Mouse (Mus musculus) limb, embryonic 13.5 days (tissue): ENCODE results near the gene Nfya. TPM values are rescaled to one million over a fixed set of nuclear protein-coding genes. Genes with fewer than 3 reads are reported as not detected.

Source experiments
- ATAC-seq: fragments of 200-750 bp; cut with Nextera tagmentation; 2 replicates; pipeline ENCODE4 v1.8.0; 2017; ENCODE audit warnings: low read depth, moderate number of reproducible peaks, moderate TSS enrichment; ENCODE audit not compliant: low FRiP score
- H3K27ac ChIP-seq: fragments of 300-500 bp; sonication (generic); 2 replicates; pipeline ENCODE4 v1.5.1; 2015; ENCODE audit warnings: inconsistent platforms, mild to moderate bottlenecking, moderate library complexity
- H3K27me3 ChIP-seq: fragments of 300-500 bp; sonication (generic); 2 replicates; pipeline ENCODE4 v1.6.1; 2015; ENCODE audit warnings: mild to moderate bottlenecking, inconsistent platforms
- H3K36me3 ChIP-seq: fragments of 300-500 bp; sonication (generic); 2 replicates; pipeline ENCODE4 v1.6.1; 2015; ENCODE audit warnings: inconsistent platforms, mild to moderate bottlenecking, moderate library complexity
- H3K4me1 ChIP-seq: fragments of 300-500 bp; sonication (generic); 2 replicates; pipeline ENCODE4 v1.6.1; 2015; ENCODE audit warnings: inconsistent platforms
- H3K4me2 ChIP-seq: fragments of 300-500 bp; sonication (generic); replicated peaks from 2 replicates; pipeline ENCODE4 v1.6.1; 2015; ENCODE audit warnings: inconsistent platforms, mild to moderate bottlenecking, moderate library complexity
- H3K4me3 ChIP-seq: fragments of 300-500 bp; sonication (generic); 2 replicates; pipeline ENCODE4 v1.5.1; 2015; ENCODE audit warnings: moderate library complexity, mild to moderate bottlenecking, inconsistent platforms
- H3K9ac ChIP-seq: fragments of 300-500 bp; sonication (generic); 2 replicates; pipeline ENCODE4 v1.6.1; 2015; ENCODE audit warnings: mild to moderate bottlenecking, inconsistent platforms
- H3K9me3 ChIP-seq: fragments of 300-500 bp; sonication (generic); 2 replicates; pipeline ENCODE4 v1.6.1; 2016; ENCODE audit warnings: inconsistent platforms
- WGBS: fragments of 180-500 bp; shearing (Covaris S2); methylation state at CpG from one replicate; pipeline ENCODE4 v1.1.7; 2015; 5-methylcytosine and 5-hydroxymethylcytosine counted together
- polyA plus RNA-seq: library from polyadenylated mRNA; unstranded; fragments of >200 nt; fragmentation: Nextera tagmentation; extraction: Ambion mirVana; gene quantifications from 2 replicates; pipeline ENCODE4 v1.2.1, GENCODE M21; 2015

The Nfya gene
- polyA plus RNA-seq: 16.7 and 17.2 TPM in 2 replicates

DNA sequence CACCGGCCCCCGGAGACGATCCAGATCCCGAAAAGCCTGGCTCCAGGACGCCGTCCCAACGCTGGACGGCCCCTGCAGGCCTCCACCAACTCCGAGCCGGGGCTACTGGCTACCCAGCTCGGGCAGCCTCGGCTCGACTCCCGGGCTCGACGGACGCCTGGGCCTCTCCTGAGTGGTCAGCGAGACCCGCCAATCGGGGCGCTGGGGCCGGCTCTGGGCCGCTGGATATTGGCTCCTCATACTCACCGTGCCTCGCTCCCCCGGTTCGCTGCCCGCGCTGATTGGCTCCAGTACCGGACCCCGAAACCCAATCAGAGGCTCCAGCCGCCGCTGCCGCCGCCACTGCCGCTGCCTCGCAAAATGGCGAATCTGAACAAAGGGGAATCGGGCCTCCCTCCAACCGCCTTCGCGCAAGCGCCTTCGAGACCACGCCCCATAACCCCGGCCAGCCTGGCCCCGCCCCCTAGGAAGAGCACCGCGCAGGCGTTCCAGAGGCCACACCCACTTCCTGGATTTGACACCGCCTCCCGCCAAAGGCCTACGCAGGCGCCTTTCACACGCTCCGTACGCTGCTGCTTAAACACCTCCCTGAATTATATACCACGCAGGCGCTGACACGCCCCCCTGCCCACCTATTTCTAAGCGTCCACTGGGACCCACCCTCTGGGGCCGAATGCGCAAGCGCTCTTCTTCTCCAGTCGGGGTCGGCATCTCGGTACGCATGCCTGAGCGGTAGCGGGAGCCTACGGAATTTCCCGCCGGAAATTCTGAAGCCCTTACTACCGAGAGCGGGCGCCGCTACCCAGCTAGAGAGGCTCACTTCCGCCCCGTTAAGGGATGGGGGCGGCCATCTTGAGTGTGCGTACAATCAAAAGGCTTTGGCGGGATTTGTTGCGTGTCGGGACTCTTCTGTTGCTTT lies at the start of gene Nfya, which contains the start of gene Oard1:
Gene Nfya (minus strand): TSS at position 527 of the 919 bp plus-strand sequence.
Gene Oard1 (plus strand): TSS at position 635 of the 919 bp plus-strand sequence.
- under 1% methylated on average over 83 of the region's 84 CpGs for whole genome bisulfite sequencing
- Histone ChIP-seq H3K4me3 (peak within 1 kb of the TSS; percentile 87), H3K27me3 (no peaks in the 10 kb centered on the region), H3K27ac (peak within 1 kb of the TSS; percentile 100), H3K9ac (peak within 1 kb of the TSS; percentile 99), H3K4me2 (peak within 1 kb of the TSS; percentile 82), H3K36me3 (peaks cover 21% of the 10 kb centered on the region), H3K9me3 (no peaks in the 10 kb centered on the region), H3K4me1 (peaks cover 31% of the 10 kb centered on the region)
- peak; percentile 97 for ATAC-seq

DNA sequence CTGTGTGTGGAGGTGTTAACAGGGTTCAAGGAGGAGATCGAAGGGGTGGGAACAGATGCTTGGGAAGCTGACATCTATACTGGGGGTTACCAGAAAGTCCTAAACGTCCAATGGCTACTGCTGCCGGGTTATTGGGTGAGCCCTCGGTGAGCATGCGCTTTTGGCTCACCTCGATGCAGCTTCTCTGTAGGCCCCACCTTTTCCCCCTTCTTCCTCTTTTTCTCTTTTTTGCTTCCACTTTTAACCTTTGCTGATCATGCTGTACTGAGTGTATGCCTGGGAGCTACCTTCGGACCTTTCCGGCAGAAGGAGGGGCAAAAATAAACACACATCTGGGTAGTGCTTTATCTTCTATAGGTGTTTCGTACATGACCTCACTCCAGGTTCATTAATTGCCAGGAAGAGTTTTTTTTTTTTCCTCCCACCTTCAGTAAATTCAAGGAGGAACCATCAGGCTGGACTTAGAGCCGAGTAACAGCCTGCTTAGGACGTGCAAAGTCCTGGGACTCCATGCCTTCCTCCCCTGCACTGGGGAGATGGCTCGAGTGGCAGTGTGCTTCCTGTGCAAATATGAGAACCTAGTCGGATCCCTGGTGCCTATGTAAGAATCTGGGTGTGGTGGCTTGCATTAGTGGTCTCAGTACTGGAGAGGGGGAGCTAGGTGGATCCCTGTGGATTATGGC lies 48.4 kb upstream of the Nfya start:
- ATAC-seq: no peak
- H3K4me1 ChIP-seq: no peaks in the 10 kb centered on the region
- H3K9ac ChIP-seq: no peak overlapping the region
- H3K27ac ChIP-seq: no peak overlapping the region
- WGBS: 72% methylated on average over 13 of the region's 13 CpGs
- no peaks in the 10 kb centered on the region for H3K9me3 ChIP-seq
- no peaks in the 10 kb centered on the region for H3K36me3 ChIP-seq
- no peak overlapping the region for H3K4me3 ChIP-seq
- H3K27me3 ChIP-seq: no peaks in the 10 kb centered on the region
- no peak overlapping the region for H3K4me2 ChIP-seq

DNA sequence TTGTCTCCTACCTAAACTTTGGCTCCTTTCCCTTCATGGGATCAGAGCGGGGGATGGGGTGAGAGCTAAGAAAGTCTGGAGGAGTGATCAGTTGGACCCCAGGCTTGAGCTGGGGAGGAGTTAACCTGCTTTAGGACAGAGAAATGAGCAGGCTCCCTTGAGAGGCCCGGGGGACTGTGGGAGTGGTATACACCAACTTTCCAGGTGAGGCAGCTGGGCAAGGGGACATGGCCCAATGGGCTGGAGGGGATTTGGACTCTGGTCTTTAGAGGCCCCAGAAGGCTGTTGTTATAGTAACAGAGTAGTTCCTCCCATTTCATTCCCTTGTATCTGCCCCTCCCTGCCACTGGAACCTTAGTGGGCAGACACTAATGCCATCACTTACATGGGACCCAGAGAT lies 46.2 kb upstream of the Nfya start:
- 89% methylated on average over 2 of the region's 2 CpGs for WGBS
- Histone ChIP-seq H3K9ac (no peak overlapping the region), H3K4me3 (no peak overlapping the region), H3K4me2 (no peak overlapping the region), H3K27ac (no peak overlapping the region), H3K9me3 (no peaks in the 10 kb centered on the region), H3K27me3 (no peaks in the 10 kb centered on the region), H3K36me3 (no peaks in the 10 kb centered on the region), H3K4me1 (no peaks in the 10 kb centered on the region)
- ATAC-seq: no peak

DNA sequence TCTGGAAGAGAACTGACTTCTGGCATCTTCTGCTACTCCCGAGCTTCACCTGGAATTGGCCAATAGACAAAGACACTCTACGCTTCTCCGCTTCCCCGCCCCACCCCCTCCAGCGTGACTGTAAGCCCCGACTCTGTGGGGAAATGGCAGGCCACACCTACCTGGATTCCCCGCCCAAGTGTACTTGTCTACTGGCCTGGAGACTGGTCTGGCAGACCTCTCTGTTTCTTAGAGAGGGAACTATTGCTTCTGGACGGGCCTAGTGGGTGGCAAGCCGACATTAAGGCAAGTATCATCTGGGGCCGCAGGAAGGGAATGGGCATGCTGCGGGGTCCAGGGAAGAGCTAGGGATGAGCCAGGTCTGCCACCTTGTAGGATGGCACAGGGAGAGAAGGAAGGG lies 45.0 kb upstream of the Nfya start, which contains the start of gene Unc5cl:
Gene Unc5cl (plus strand): TSS at position 214 of the 400 bp plus-strand sequence.
- 65% methylated on average over 11 of the region's 11 CpGs for WGBS
- no peak within 1 kb of the TSS for H3K4me3 ChIP-seq
- no peaks in the 10 kb centered on the region for H3K4me1 ChIP-seq
- H3K27me3 ChIP-seq: no peaks in the 10 kb centered on the region
- no peak within 1 kb of the TSS for H3K9ac ChIP-seq
- H3K9me3 ChIP-seq: no peaks in the 10 kb centered on the region
- H3K4me2 ChIP-seq: 0 out of 2 replicates have a peak within 1 kb of the TSS, but pooled peaks have one; percentile 12
- no peaks in the 10 kb centered on the region for H3K36me3 ChIP-seq
- H3K27ac ChIP-seq: no peak within 1 kb of the TSS
- no peak for ATAC-seq

DNA sequence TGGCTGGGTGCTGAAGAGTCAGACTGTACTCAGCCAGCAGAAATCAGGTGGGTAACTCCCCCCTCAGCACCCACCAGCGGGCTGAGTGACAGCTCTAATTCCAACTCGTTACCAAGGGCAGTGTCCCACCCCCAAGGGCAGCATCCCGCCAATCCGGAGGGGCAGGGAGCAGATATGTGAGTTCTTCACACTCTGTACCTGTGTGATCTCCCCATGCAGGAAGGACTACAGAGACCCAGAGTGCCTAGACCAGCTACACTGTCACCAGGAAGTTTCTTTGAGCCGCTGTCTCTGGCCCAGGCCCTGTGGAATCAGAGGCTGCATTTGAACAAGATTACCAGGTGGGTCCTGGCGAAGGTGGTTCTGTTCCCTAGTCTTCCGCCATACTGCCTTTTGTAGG lies 44.5 kb upstream of the Nfya start:
- Histone ChIP-seq H3K36me3 (no peaks in the 10 kb centered on the region), H3K9me3 (no peaks in the 10 kb centered on the region), H3K4me2 (no peak overlapping the region), H3K27me3 (no peaks in the 10 kb centered on the region), H3K27ac (no peak overlapping the region), H3K9ac (no peak overlapping the region), H3K4me1 (no peaks in the 10 kb centered on the region), H3K4me3 (no peak overlapping the region)
- WGBS: 50% methylated on average over 7 of the region's 7 CpGs
- no peak for ATAC-seq

DNA sequence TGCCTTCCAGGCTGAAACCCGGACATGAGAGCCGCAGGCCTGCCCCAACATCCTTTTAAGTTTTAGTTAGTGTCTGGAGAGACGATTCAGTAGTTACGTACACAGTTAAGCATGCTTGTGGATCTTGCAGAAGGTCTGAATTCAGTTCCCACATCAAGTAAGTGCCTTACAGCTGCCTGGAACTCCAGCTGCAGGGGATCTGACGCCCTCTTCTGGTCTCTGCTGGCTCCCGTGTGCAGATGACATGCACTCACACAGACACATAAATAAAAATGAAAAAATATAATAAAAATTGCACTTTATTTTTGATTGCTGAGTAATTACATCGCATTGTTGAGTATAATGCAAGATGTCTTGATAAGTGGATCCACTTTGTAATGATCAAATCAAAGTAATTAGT lies 43.8 kb upstream of the Nfya start:
- H3K4me1 ChIP-seq: no peaks in the 10 kb centered on the region
- H3K9ac ChIP-seq: no peak overlapping the region
- no peak overlapping the region for H3K27ac ChIP-seq
- no peaks in the 10 kb centered on the region for H3K27me3 ChIP-seq
- no peaks in the 10 kb centered on the region for H3K9me3 ChIP-seq
- ATAC-seq: no peak
- 66% methylated on average over 7 of the region's 7 CpGs for WGBS
- H3K4me3 ChIP-seq: no peak overlapping the region
- H3K4me2 ChIP-seq: no peak overlapping the region
- H3K36me3 ChIP-seq: no peaks in the 10 kb centered on the region

DNA sequence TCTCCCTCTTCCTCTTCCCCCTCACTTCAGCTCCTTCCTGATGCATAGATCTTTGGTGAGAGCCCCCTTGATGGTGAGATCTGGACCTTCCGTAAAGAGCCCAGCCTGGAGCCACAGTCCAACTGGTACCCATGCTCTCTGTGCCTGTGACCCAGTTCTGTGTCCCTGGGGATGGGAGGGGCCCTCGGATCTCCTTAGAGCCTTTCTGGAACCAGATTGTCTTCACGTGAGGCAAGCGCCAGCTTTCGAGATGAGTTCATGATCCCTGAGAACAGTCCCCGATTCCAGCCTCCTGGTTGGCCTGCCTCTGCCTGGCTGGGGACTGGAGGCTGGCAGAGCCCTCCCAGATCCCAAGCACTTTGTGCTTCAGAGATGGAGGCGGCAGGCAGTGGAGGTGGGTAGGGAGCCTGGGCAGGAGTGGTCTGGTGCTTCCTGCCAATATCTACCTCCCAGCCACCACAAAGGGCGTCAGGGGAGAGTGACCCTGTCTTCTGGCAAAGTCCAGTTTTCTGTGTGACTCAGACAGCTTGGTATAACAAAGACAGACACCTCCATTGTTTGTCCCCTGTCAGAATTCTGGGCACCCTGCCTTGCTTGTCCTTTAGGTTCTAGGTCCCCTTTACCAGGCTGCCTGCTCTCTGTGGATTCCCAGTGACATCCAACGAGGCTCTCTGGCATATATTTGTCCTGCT lies 42.2 kb upstream of the Nfya start:
- Histone ChIP-seq H3K4me1 (no peaks in the 10 kb centered on the region), H3K27ac (no peak overlapping the region), H3K27me3 (no peaks in the 10 kb centered on the region), H3K4me2 (no peak overlapping the region), H3K4me3 (no peak overlapping the region), H3K9ac (no peak overlapping the region), H3K9me3 (no peaks in the 10 kb centered on the region), H3K36me3 (no peaks in the 10 kb centered on the region)
- 65% methylated on average over 9 of the region's 9 CpGs for whole genome bisulfite sequencing
- ATAC-seq: no peak

DNA sequence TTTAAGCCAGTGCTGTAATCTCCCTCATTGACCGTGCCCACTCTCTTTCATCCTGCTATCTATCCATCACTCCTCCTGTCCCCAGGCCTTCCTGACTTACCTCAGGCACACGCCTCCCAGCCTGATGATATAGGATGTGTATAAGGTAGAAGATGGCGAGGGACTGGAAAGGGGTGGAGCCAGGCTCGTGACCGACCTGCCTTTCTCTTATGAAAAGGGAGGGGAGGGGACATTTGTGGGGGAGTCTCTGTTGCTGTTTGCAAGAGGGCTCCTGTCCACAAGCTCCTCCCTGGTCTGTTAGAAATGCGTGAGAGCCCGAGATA lies 41.6 kb upstream of the Nfya start, which contains the start of gene Tspo2:
Gene Tspo2 (minus strand): TSS at position 170 of the 323 bp plus-strand sequence.
- no peak within 1 kb of the TSS for H3K4me3 ChIP-seq
- no peaks in the 10 kb centered on the region for H3K27me3 ChIP-seq
- 55% methylated on average over 7 of the region's 7 CpGs for WGBS
- no peaks in the 10 kb centered on the region for H3K9me3 ChIP-seq
- H3K4me2 ChIP-seq: no peak within 1 kb of the TSS
- H3K4me1 ChIP-seq: no peaks in the 10 kb centered on the region
- no peak within 1 kb of the TSS for H3K9ac ChIP-seq
- H3K27ac ChIP-seq: 0 out of 2 replicates have a peak within 1 kb of the TSS, but pooled peaks have one; percentile 52
- no peak for ATAC-seq
- H3K36me3 ChIP-seq: no peaks in the 10 kb centered on the region

DNA sequence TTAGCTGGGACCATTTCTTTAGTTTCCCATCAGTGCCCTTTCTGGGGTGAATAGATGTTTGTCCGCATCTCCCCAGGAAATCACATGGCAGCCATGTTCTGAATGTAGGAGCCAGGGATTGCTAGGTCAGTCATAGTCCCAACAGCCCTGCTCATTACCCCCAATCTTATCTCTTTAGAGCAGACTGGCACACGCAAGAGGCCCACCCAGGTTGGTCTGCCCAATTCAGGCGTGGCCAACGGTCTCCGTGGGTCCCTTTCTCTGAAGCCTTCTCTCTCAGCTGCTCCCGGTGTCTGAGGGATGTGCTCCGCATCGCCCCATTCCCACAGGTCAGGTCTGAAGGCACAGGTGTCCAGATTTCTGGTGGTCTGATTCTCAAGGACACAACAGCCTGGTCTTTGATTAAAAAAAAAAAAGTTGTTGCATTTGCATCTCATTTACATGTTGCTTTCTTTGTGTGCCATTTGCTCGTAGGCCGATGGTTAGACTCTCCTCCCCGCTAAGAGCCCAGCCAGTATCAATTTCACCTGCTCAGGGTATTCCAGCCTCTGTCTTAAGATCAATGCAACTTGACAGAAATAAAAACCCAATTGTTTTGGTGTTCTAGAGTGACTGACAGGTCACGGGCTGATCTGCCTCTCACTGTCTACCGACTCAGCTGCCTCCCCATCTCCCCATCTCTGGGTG lies 41.1 kb upstream of the Nfya start:
- WGBS: 80% methylated on average over 13 of the region's 13 CpGs

DNA sequence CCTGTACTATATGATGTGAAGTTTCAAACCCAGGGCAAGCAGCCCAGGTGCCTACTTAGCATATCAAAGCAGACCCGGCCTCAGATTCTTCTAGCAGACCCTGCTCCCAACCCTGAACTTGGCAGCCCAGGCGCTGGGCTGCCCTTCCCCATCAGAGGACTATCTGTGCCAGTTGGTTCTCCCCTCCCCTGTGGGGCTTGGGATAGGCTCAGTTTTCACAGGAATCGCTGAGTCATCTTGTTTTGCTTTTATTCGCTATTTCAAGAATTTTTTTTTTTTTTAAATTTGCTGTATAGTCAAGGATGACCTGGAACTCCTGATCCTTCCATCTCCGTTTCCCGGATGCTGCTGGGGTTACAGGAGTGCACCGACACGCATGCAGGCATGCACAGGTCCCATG lies 38.0 kb upstream of the Nfya start:
- 73% methylated on average over 8 of the region's 8 CpGs for WGBS
- no peaks in the 10 kb centered on the region for H3K36me3 ChIP-seq
- no peak overlapping the region for H3K4me3 ChIP-seq
- H3K4me1 ChIP-seq: no peaks in the 10 kb centered on the region
- H3K27me3 ChIP-seq: no peaks in the 10 kb centered on the region
- H3K9ac ChIP-seq: no peak overlapping the region
- no peak for ATAC-seq
- no peak overlapping the region for H3K27ac ChIP-seq
- no peaks in the 10 kb centered on the region for H3K9me3 ChIP-seq
- no peak overlapping the region for H3K4me2 ChIP-seq

More for the DNA sequence above, 41.1 kb upstream of the Nfya start:
- ATAC-seq: no peak
- Histone ChIP-seq H3K27ac (0 out of 2 replicates have a peak overlapping the region, but pooled peaks have one; percentile 52), H3K9me3 (no peaks in the 10 kb centered on the region), H3K27me3 (no peaks in the 10 kb centered on the region), H3K9ac (no peak overlapping the region), H3K4me3 (no peak overlapping the region), H3K4me1 (no peaks in the 10 kb centered on the region), H3K4me2 (no peak overlapping the region), H3K36me3 (no peaks in the 10 kb centered on the region)

DNA sequence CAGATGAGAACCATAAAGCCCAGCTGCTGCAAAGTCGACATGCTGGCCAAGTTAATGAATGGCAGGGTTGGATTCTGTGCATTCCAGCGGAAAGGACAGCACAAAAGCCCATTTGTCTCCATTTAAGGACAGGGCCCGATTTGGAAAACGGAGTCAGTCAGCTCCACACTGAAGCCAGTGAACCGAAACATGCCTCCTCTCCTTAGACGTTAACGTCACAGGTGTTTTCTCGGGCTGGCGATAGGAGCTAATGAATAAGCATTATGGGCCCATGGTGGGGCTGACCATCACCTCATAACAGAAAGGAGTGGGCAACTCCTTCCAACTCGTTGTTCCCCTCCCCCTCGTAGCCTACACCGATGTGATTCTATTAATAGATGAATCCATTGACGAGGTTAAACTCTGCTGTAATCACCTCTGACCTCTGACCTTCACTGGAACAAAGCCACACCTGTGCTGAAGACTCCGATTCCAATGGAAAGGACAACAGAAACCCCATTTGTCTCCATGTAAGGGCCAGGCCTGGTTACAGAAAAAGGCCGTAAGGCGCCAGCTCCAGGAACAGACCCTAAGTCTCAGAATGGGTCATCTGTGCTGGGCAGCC lies 33.9 kb upstream of the Nfya start:
- no peak overlapping the region for H3K4me2 ChIP-seq
- H3K9ac ChIP-seq: no peak overlapping the region
- H3K27me3 ChIP-seq: no peaks in the 10 kb centered on the region
- H3K4me3 ChIP-seq: no peak overlapping the region
- WGBS: 75% methylated on average over 16 of the region's 16 CpGs
- H3K4me1 ChIP-seq: no peaks in the 10 kb centered on the region
- no peak for ATAC-seq
- H3K27ac ChIP-seq: no peak overlapping the region
- H3K9me3 ChIP-seq: no peaks in the 10 kb centered on the region
- no peaks in the 10 kb centered on the region for H3K36me3 ChIP-seq
